Mouse (Mus musculus) hematopoietic stem cell, adult 5-6 weeks (primary cell): ENCODE results near the gene Ube2a. TPM values are rescaled to one million over a fixed set of nuclear protein-coding genes. Genes with fewer than 3 reads are reported as not detected.

Source experiments
- ATAC-seq, 2 experiments: fragments of 125-278 bp in 1 of 2; replicated peaks in 1 of 2; 2 replicates each; pipeline ENCODE4 v1.8.0; 2016 to 2017; ENCODE audit warnings: inconsistent platforms in 2 of 2, mild to moderate bottlenecking in 2 of 2, moderate number of reproducible peaks in 2 of 2, low read depth in 1 of 2, moderate TSS enrichment in 1 of 2; ENCODE audit not compliant: low FRiP score in 2 of 2, poor library complexity in 2 of 2, severe bottlenecking in 2 of 2, insufficient read depth in 1 of 2, low TSS enrichment in 1 of 2
- total RNA-seq: library from RNA; stranded (forward); fragments of 172-1452, 232-1000 nt; gene quantifications from 2 replicates; pipeline ENCODE4 v1.2.3, GENCODE M21; 2017

The Ube2a gene
- 10.0 and 12.4 TPM in 2 replicates for total RNA-seq

GRCm38 (mm10) chrX:36873765-36874164, at the start of gene Ube2a, which contains the start of gene C330007P06Rik:
TSS of gene Ube2a (plus strand) at chrX:36873900.
TSS of gene C330007P06Rik (minus strand) at chrX:36874111.
- ATAC-seq: no peak

GRCm38 (mm10) chrX:36823932-36824711, 49.6 kb upstream of the Ube2a start:
- ATAC-seq: no peak

- ATAC-seq: no peak
These were observed 48.7 kb upstream of the Ube2a start for GRCm38 (mm10) chrX:36825032-36825431.

- no peak for ATAC-seq
These were observed 46.8 kb upstream of the Ube2a start for GRCm38 (mm10) chrX:36826873-36827272.

GRCm38 (mm10) chrX:36830271-36830670, 43.4 kb upstream of the Ube2a start:
- ATAC-seq: no peak

GRCm38 (mm10) chrX:36831632-36832031, 42.1 kb upstream of the Ube2a start:
- ATAC-seq: no peak

GRCm38 (mm10) chrX:36833397-36834084, 40.2 kb upstream of the Ube2a start:
- peak in 1 of 2 experiments; percentile 42; a peak in 1 of 4 replicates for ATAC-seq

GRCm38 (mm10) chrX:36837069-36837676, 36.5 kb upstream of the Ube2a start:
- no peak for ATAC-seq

GRCm38 (mm10) chrX:36839391-36839790, 34.3 kb upstream of the Ube2a start:
- ATAC-seq: 0 out of 4 replicates have a peak, but pooled peaks of 1 of the 2 experiments have one; percentile 32

- ATAC-seq: peak in 1 of 2 experiments; percentile 25; a peak in 1 of 4 replicates
These were observed 32.0 kb upstream of the Ube2a start for GRCm38 (mm10) chrX:36841698-36842097.

GRCm38 (mm10) chrX:36843346-36843990, 30.2 kb upstream of the Ube2a start:
- peak; percentile 46 to 60; a peak in 2 of 4 replicates for ATAC-seq

- no peak for ATAC-seq
These were observed 26.5 kb upstream of the Ube2a start for GRCm38 (mm10) chrX:36847152-36847551.

- no peak for ATAC-seq
These were observed 21.1 kb upstream of the Ube2a start for GRCm38 (mm10) chrX:36852631-36853030.

- ATAC-seq: peak; percentile 76 to 96
These were observed 9.7 kb upstream of the Ube2a start for GRCm38 (mm10) chrX:36863766-36864608.

GRCm38 (mm10) chrX:36864609-36865328, 8.9 kb upstream of the Ube2a start:
- ATAC-seq: no peak

- ATAC-seq: peak; percentile 63
These were observed 3.3 kb upstream of the Ube2a start for GRCm38 (mm10) chrX:36870372-36870771.
